Mouse (Mus musculus): ENCODE measurements around the gene Slco2a1. TPM values are rescaled to one million over a fixed set of nuclear protein-coding genes. Genes with fewer than 3 reads are reported as not detected.

Slco2a1 gene
- polyA plus RNA-seq, 1 experiment from 2014 or later, result 1.2 TPM

GRCm38 (mm10) chr9:103027150-103027889 lies 38.8 kb downstream of the Slco2a1 start:
- Histone ChIP-seq H3K27ac (no peak overlapping the region), H3K4me1 (replicated peaks) (no peaks in the 10 kb centered on the region; the same call in 1 of the 2 replicates), H3K4me2 (no peak overlapping the region), H3K36me3 (no peaks in the 10 kb centered on the region), H3K9me3 (no peaks in the 10 kb centered on the region), H3K4me3 (no peak overlapping the region), H3K27me3 (no peaks in the 10 kb centered on the region), H3K9ac (no peak overlapping the region)
- no peak for ATAC-seq (ENCODE audit: low FRiP score)
- WGBS, result 75% methylated on average over 11 of the region's 11 CpGs

GRCm38 (mm10) chr9:103029012-103029411 lies 40.5 kb downstream of the Slco2a1 start:
- Histone ChIP-seq H3K27ac (no peak overlapping the region), H3K4me3 (no peak overlapping the region), H3K4me2 (no peak overlapping the region), H3K9me3 (no peaks in the 10 kb centered on the region), H3K36me3 (no peaks in the 10 kb centered on the region), H3K9ac (no peak overlapping the region), H3K27me3 (no peaks in the 10 kb centered on the region), H3K4me1 (replicated peaks) (no peaks in the 10 kb centered on the region; the same call in 1 of the 2 replicates)
- 65% methylated on average over 8 of the region's 8 CpGs for WGBS
- no peak for ATAC-seq (ENCODE audit: low FRiP score)

GRCm38 (mm10) chr9:103030041-103030440 lies 41.5 kb downstream of the Slco2a1 start:
- Histone ChIP-seq H3K9me3 (no peaks in the 10 kb centered on the region), H3K4me1 (replicated peaks) (no peaks in the 10 kb centered on the region; the same call in 1 of the 2 replicates), H3K27ac (no peak overlapping the region), H3K36me3 (no peaks in the 10 kb centered on the region), H3K4me2 (no peak overlapping the region), H3K9ac (no peak overlapping the region), H3K27me3 (no peaks in the 10 kb centered on the region), H3K4me3 (no peak overlapping the region)
- ATAC-seq (ENCODE audit: low FRiP score), result no peak
- 72% methylated on average over 2 of the region's 2 CpGs for WGBS

- H3K4me1 ChIP-seq (replicated peaks), result no peaks in the 10 kb centered on the region; the same call in 1 of the 2 replicates
- H3K4me2 ChIP-seq, result no peak overlapping the region
- H3K4me3 ChIP-seq, result no peak overlapping the region
- no peaks in the 10 kb centered on the region for H3K9me3 ChIP-seq
- no peak overlapping the region for H3K27ac ChIP-seq
- H3K9ac ChIP-seq, result no peak overlapping the region
- no peaks in the 10 kb centered on the region for H3K27me3 ChIP-seq
- WGBS, result 73% methylated on average over 5 of the region's 5 CpGs
- H3K36me3 ChIP-seq, result no peaks in the 10 kb centered on the region
- no peak for ATAC-seq (ENCODE audit: low FRiP score)
Observed at GRCm38 (mm10) chr9:103031211-103031610, 42.7 kb downstream of the Slco2a1 start.

- no peaks in the 10 kb centered on the region for H3K36me3 ChIP-seq
- H3K4me2 ChIP-seq, result no peak overlapping the region
- no peaks in the 10 kb centered on the region; the same call in 1 of the 2 replicates for H3K4me1 ChIP-seq (replicated peaks)
- no peaks in the 10 kb centered on the region for H3K27me3 ChIP-seq
- WGBS, result 78% methylated on average over 8 of the region's 8 CpGs
- H3K9me3 ChIP-seq, result no peaks in the 10 kb centered on the region
- no peak overlapping the region for H3K4me3 ChIP-seq
- no peak for ATAC-seq (ENCODE audit: low FRiP score)
- no peak overlapping the region for H3K9ac ChIP-seq
- no peak overlapping the region for H3K27ac ChIP-seq
Observed at GRCm38 (mm10) chr9:103032193-103032592, 43.7 kb downstream of the Slco2a1 start.

- no peak overlapping the region for H3K4me2 ChIP-seq
- no peak overlapping the region for H3K4me3 ChIP-seq
- H3K9me3 ChIP-seq, result no peaks in the 10 kb centered on the region
- no peaks in the 10 kb centered on the region; the same call in 1 of the 2 replicates for H3K4me1 ChIP-seq (replicated peaks)
- H3K27me3 ChIP-seq, result no peaks in the 10 kb centered on the region
- no peak for ATAC-seq (ENCODE audit: low FRiP score)
- no peak overlapping the region for H3K9ac ChIP-seq
- 74% methylated on average over 3 of the region's 3 CpGs for WGBS
- no peaks in the 10 kb centered on the region for H3K36me3 ChIP-seq
- no peak overlapping the region for H3K27ac ChIP-seq
Observed at GRCm38 (mm10) chr9:103033381-103033780, 44.9 kb downstream of the Slco2a1 start.

GRCm38 (mm10) chr9:103036971-103037391 lies 48.5 kb downstream of the Slco2a1 start:
- Histone ChIP-seq H3K9me3 (no peaks in the 10 kb centered on the region), H3K27ac (no peak overlapping the region), H3K36me3 (no peaks in the 10 kb centered on the region), H3K27me3 (no peaks in the 10 kb centered on the region), H3K9ac (no peak overlapping the region), H3K4me1 (replicated peaks) (no peaks in the 10 kb centered on the region), H3K4me2 (no peak overlapping the region), H3K4me3 (no peak overlapping the region)
- ATAC-seq (ENCODE audit: low FRiP score), result no peak
- 85% methylated on average over 8 of the region's 8 CpGs for WGBS

GRCm38 (mm10) chr9:103038266-103038665 lies 49.8 kb downstream of the Slco2a1 start:
- no peak for ATAC-seq (ENCODE audit: low FRiP score)
- 80% methylated on average over 2 of the region's 2 CpGs for WGBS
- Histone ChIP-seq H3K27me3 (no peaks in the 10 kb centered on the region), H3K9me3 (no peaks in the 10 kb centered on the region), H3K9ac (no peak overlapping the region), H3K4me2 (no peak overlapping the region), H3K4me1 (replicated peaks) (no peaks in the 10 kb centered on the region), H3K27ac (no peak overlapping the region), H3K36me3 (no peaks in the 10 kb centered on the region), H3K4me3 (no peak overlapping the region)

- H3K4me3 ChIP-seq, result no peak overlapping the region
- ATAC-seq (ENCODE audit: low FRiP score), result no peak
- H3K4me1 ChIP-seq (replicated peaks), result no peaks in the 10 kb centered on the region
- WGBS, result 91% methylated on average over 7 of the region's 7 CpGs
- H3K9ac ChIP-seq, result no peak overlapping the region
- H3K4me2 ChIP-seq, result no peak overlapping the region
- H3K36me3 ChIP-seq, result no peaks in the 10 kb centered on the region
- no peaks in the 10 kb centered on the region for H3K9me3 ChIP-seq
- no peaks in the 10 kb centered on the region for H3K27me3 ChIP-seq
- H3K27ac ChIP-seq, result no peak overlapping the region
Observed at GRCm38 (mm10) chr9:103038705-103039104, 50.2 kb downstream of the Slco2a1 start.

GRCm38 (mm10) chr9:103040581-103040980 lies 52.1 kb downstream of the Slco2a1 start:
- no peak overlapping the region for H3K27ac ChIP-seq
- H3K9ac ChIP-seq, result no peak overlapping the region
- no peak overlapping the region for H3K4me2 ChIP-seq
- 84% methylated on average over 2 of the region's 2 CpGs for WGBS
- no peaks in the 10 kb centered on the region for H3K36me3 ChIP-seq
- H3K9me3 ChIP-seq, result no peaks in the 10 kb centered on the region
- no peaks in the 10 kb centered on the region for H3K4me1 ChIP-seq (replicated peaks)
- no peaks in the 10 kb centered on the region for H3K27me3 ChIP-seq
- ATAC-seq (ENCODE audit: low FRiP score), result no peak
- H3K4me3 ChIP-seq, result no peak overlapping the region

- H3K4me3 ChIP-seq, result no peak overlapping the region
- 55% methylated on average over 1 of the region's 1 CpGs for WGBS
Observed at GRCm38 (mm10) chr9:103045406-103045805, 56.9 kb downstream of the Slco2a1 start.

GRCm38 (mm10) chr9:103049049-103049511 lies 60.6 kb downstream of the Slco2a1 start:
- Histone ChIP-seq H3K27me3 (no peaks in the 10 kb centered on the region), H3K36me3 (no peaks in the 10 kb centered on the region), H3K9ac (no peak overlapping the region), H3K27ac (no peak overlapping the region), H3K4me2 (no peak overlapping the region), H3K4me3 (no peak overlapping the region), H3K9me3 (no peaks in the 10 kb centered on the region), H3K4me1 (replicated peaks) (no peaks in the 10 kb centered on the region)
- WGBS, result 78% methylated on average over 7 of the region's 7 CpGs
- ATAC-seq (ENCODE audit: low FRiP score), result no peak

More at GRCm38 (mm10) chr9:103045406-103045805, 56.9 kb downstream of the Slco2a1 start:
- no peak for ATAC-seq (ENCODE audit: low FRiP score)
- H3K4me1 ChIP-seq (replicated peaks), result no peaks in the 10 kb centered on the region
- no peaks in the 10 kb centered on the region for H3K27me3 ChIP-seq
- no peaks in the 10 kb centered on the region for H3K36me3 ChIP-seq
- H3K4me2 ChIP-seq, result no peak overlapping the region
- H3K9ac ChIP-seq, result no peak overlapping the region
- no peaks in the 10 kb centered on the region for H3K9me3 ChIP-seq
- H3K27ac ChIP-seq, result no peak overlapping the region

GRCm38 (mm10) chr9:103053829-103054228 lies 65.3 kb downstream of the Slco2a1 start:
- Histone ChIP-seq H3K4me2 (no peak overlapping the region), H3K27ac (no peak overlapping the region), H3K9ac (no peak overlapping the region), H3K36me3 (no peaks in the 10 kb centered on the region), H3K4me3 (no peak overlapping the region), H3K9me3 (no peaks in the 10 kb centered on the region), H3K27me3 (no peaks in the 10 kb centered on the region), H3K4me1 (replicated peaks) (peaks cover 8% of the 10 kb centered on the region)
- WGBS, result 77% methylated on average over 7 of the region's 7 CpGs
- no peak for ATAC-seq (ENCODE audit: low FRiP score)
